Mouse (Mus musculus): ENCODE results near the gene Snx29. TPM values are rescaled to one million over a fixed set of nuclear protein-coding genes. Genes with fewer than 3 reads are reported as not detected.

The Snx29 gene
- total RNA-seq, 1 experiment: 9.6 TPM

- TF ChIP-seq MAFK (IDR thresholded peaks at IDR 0.05; ENCODE audit: insufficient read depth, low read depth, low read length) (no peak), ZC3H11A (IDR thresholded peaks at IDR 0.05; ENCODE audit: borderline replicate concordance, low read depth, low read length) (no peak), ZNF384 (IDR thresholded peaks at IDR 0.05; ENCODE audit: low read depth, low read length) (no peak), HCFC1 (IDR thresholded peaks at IDR 0.05; ENCODE audit: borderline replicate concordance, insufficient read depth, low read length) (no peak), CHD2 (IDR thresholded peaks at IDR 0.05; ENCODE audit: low read depth, low read length) (no peak)
- H3K27ac ChIP-seq (ENCODE audit: insufficient read depth, low read depth, low read length, poor library complexity, severe bottlenecking): no peak overlapping the region
- H3K9me3 ChIP-seq (ENCODE audit: control insufficient read depth, insufficient read depth, low read depth, low read length): no peaks in the 10 kb centered on the region
- H3K4me3 ChIP-seq (ENCODE audit: insufficient read depth in 1 of 2, low read depth in 1 of 2, low read length in 2 of 2, poor library complexity in 1 of 2, severe bottlenecking in 1 of 2): no peak overlapping the region
- DNase-seq (ENCODE audit: low read depth, low spot score): no peak
- in situ Hi-C loops (cut with MboI; ENCODE audit: low sequenced_read_pairs in 2 of 2, unreplicated experiment in 2 of 2): no loop called here
- H3K4me1 ChIP-seq (ENCODE audit: control insufficient read depth in 2 of 2, insufficient read depth in 2 of 2, low read length in 2 of 2, poor library complexity in 1 of 2): no peaks in the 10 kb centered on the region; a peak in 1 of 4 replicates
- H3K9ac ChIP-seq (ENCODE audit: insufficient read depth, low read depth, low read length, poor library complexity, severe bottlenecking): no peak overlapping the region
- H3K36me3 ChIP-seq (ENCODE audit: control insufficient read depth, insufficient read depth, low read length, poor library complexity, severe bottlenecking): no peaks in the 10 kb centered on the region
Observed at GRCm38 (mm10) chr16:11755281-11756066, 432.8 kb downstream of the Snx29 start.

DNA sequence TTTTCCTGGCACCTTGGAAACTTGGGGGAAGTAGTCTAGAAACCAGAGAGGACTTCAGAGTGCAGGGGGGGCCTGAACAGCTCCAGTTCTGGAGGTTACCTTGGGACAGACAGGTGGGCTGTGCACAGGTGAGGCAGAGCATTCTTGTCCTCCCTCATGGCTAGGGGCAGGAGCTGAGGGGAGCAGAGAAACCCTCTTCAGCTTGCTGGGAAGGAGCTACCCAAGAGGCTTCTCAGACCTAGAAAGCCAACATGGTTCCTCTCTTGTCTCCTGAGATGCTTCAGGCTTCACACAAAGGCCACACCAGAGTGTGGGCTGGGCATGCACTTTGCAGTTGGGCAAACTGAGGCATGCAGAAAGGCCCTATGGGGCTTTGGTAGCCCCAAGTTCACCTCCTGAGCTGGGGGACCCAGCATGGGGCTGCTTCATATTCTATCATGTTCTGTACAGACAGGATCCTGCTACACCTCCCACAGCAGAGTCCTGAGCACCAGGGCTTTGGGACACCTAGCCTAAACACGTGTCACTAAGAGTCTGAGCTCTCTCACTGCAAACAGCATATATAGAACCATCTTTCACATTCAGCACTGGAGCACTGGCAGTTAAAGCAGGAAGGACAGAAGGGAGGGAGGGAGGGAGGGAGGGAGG is 434.0 kb downstream of the Snx29 start:
- TF ChIP-seq ZNF384 (IDR thresholded peaks at IDR 0.05; ENCODE audit: low read depth, low read length) (no peak), ZC3H11A (IDR thresholded peaks at IDR 0.05; ENCODE audit: borderline replicate concordance, low read depth, low read length) (no peak), HCFC1 (IDR thresholded peaks at IDR 0.05; ENCODE audit: borderline replicate concordance, insufficient read depth, low read length) (no peak), CHD2 (IDR thresholded peaks at IDR 0.05; ENCODE audit: low read depth, low read length) (no peak), MAFK (IDR thresholded peaks at IDR 0.05; ENCODE audit: insufficient read depth, low read depth, low read length) (no peak)
- H3K27ac ChIP-seq (ENCODE audit: insufficient read depth, low read depth, low read length, poor library complexity, severe bottlenecking): no peak overlapping the region
- H3K9ac ChIP-seq (ENCODE audit: insufficient read depth, low read depth, low read length, poor library complexity, severe bottlenecking): no peak overlapping the region
- H3K36me3 ChIP-seq (ENCODE audit: control insufficient read depth, insufficient read depth, low read length, poor library complexity, severe bottlenecking): no peaks in the 10 kb centered on the region
- in situ Hi-C loops (cut with MboI; ENCODE audit: low sequenced_read_pairs in 2 of 2, unreplicated experiment in 2 of 2): no loop called here
- no peaks in the 10 kb centered on the region; a peak in 1 of 4 replicates for H3K4me1 ChIP-seq (ENCODE audit: control insufficient read depth in 2 of 2, insufficient read depth in 2 of 2, low read length in 2 of 2, poor library complexity in 1 of 2)
- DNase-seq (ENCODE audit: low read depth, low spot score): no peak
- H3K4me3 ChIP-seq (ENCODE audit: insufficient read depth in 1 of 2, low read depth in 1 of 2, low read length in 2 of 2, poor library complexity in 1 of 2, severe bottlenecking in 1 of 2): no peak overlapping the region
- no peaks in the 10 kb centered on the region for H3K9me3 ChIP-seq (ENCODE audit: control insufficient read depth, insufficient read depth, low read depth, low read length)

GRCm38 (mm10) chr16:11757471-11757870 is 434.8 kb downstream of the Snx29 start:
- DNase-seq (ENCODE audit: low read depth, low spot score): no peak
- Histone ChIP-seq H3K27ac (ENCODE audit: insufficient read depth, low read depth, low read length, poor library complexity, severe bottlenecking) (no peak overlapping the region), H3K9ac (ENCODE audit: insufficient read depth, low read depth, low read length, poor library complexity, severe bottlenecking) (no peak overlapping the region), H3K36me3 (ENCODE audit: control insufficient read depth, insufficient read depth, low read length, poor library complexity, severe bottlenecking) (no peaks in the 10 kb centered on the region), H3K9me3 (ENCODE audit: control insufficient read depth, insufficient read depth, low read depth, low read length) (no peaks in the 10 kb centered on the region), H3K4me1 (ENCODE audit: control insufficient read depth in 2 of 2, insufficient read depth in 2 of 2, low read length in 2 of 2, poor library complexity in 1 of 2) (no peaks in the 10 kb centered on the region; a peak in 1 of 4 replicates), H3K4me3 (ENCODE audit: insufficient read depth in 1 of 2, low read depth in 1 of 2, low read length in 2 of 2, poor library complexity in 1 of 2, severe bottlenecking in 1 of 2) (no peak overlapping the region)
- TF ChIP-seq HCFC1 (IDR thresholded peaks at IDR 0.05; ENCODE audit: borderline replicate concordance, insufficient read depth, low read length) (no peak), ZNF384 (IDR thresholded peaks at IDR 0.05; ENCODE audit: low read depth, low read length) (no peak), MAFK (IDR thresholded peaks at IDR 0.05; ENCODE audit: insufficient read depth, low read depth, low read length) (no peak), CHD2 (IDR thresholded peaks at IDR 0.05; ENCODE audit: low read depth, low read length) (no peak), ZC3H11A (IDR thresholded peaks at IDR 0.05; ENCODE audit: borderline replicate concordance, low read depth, low read length) (no peak)
- in situ Hi-C loops (cut with MboI; ENCODE audit: low sequenced_read_pairs in 2 of 2, unreplicated experiment in 2 of 2): no loop called here

DNA sequence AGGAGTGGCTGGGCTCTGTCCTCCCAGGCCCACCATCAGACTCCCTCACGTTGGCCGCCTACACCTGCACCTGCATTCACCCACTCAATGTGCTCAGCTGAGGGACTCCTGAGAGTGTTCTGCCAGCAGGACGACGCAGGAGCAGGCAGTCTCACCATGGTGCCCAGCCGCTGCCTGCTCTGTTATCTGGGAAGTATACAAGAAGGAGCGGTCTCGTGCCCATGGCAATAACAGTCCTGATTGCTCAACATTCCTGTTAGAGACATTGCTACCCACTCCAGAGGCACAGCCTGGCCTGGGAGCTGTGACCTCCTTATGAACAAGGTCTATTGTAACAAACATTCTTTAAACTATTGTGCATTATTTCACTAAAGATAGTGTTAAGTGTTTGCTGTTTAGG is 435.2 kb downstream of the Snx29 start:
- Histone ChIP-seq H3K27ac (ENCODE audit: insufficient read depth, low read depth, low read length, poor library complexity, severe bottlenecking) (no peak overlapping the region), H3K4me3 (ENCODE audit: insufficient read depth in 1 of 2, low read depth in 1 of 2, low read length in 2 of 2, poor library complexity in 1 of 2, severe bottlenecking in 1 of 2) (no peak overlapping the region), H3K4me1 (ENCODE audit: control insufficient read depth in 2 of 2, insufficient read depth in 2 of 2, low read length in 2 of 2, poor library complexity in 1 of 2) (no peaks in the 10 kb centered on the region; a peak in 1 of 4 replicates), H3K9me3 (ENCODE audit: control insufficient read depth, insufficient read depth, low read depth, low read length) (no peaks in the 10 kb centered on the region), H3K9ac (ENCODE audit: insufficient read depth, low read depth, low read length, poor library complexity, severe bottlenecking) (no peak overlapping the region), H3K36me3 (ENCODE audit: control insufficient read depth, insufficient read depth, low read length, poor library complexity, severe bottlenecking) (no peaks in the 10 kb centered on the region)
- TF ChIP-seq MAFK (IDR thresholded peaks at IDR 0.05; ENCODE audit: insufficient read depth, low read depth, low read length) (no peak), ZNF384 (IDR thresholded peaks at IDR 0.05; ENCODE audit: low read depth, low read length) (no peak), HCFC1 (IDR thresholded peaks at IDR 0.05; ENCODE audit: borderline replicate concordance, insufficient read depth, low read length) (no peak), ZC3H11A (IDR thresholded peaks at IDR 0.05; ENCODE audit: borderline replicate concordance, low read depth, low read length) (no peak), CHD2 (IDR thresholded peaks at IDR 0.05; ENCODE audit: low read depth, low read length) (no peak)
- in situ Hi-C loops (cut with MboI; ENCODE audit: low sequenced_read_pairs in 2 of 2, unreplicated experiment in 2 of 2): no loop called here
- DNase-seq (ENCODE audit: low read depth, low spot score): no peak
